Mouse (Mus musculus): ENCODE results near the gene Ctf1.
A peak's percentile ranks its signal among the peaks of the same experiment; 100 is the strongest.

The Ctf1 gene

GRCm38 (mm10) chr7:127712461-127713385 lies at the start of gene Ctf1:
Ctf1 (plus strand) TSS chr7:127712736.
- peak; percentile 78 for DNase-seq

DNA sequence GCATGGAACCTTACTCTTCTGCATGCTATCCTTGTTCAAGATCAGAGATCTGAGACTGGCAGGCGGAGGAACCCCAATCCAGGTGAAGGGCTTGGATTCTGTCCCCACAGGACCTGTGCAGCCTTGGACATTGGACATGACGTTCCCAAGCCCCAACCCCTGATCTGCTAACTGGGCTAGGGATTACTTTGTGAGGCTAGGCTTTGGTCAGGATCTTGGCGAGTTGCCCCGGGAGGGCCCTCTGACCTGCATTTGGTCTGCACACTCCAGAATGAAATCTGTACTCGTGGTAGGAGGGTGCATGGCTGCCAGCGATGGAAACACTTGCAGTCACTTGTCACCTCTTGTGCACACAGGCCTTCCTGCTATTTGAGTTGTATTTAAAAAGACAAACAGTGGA lies 49.6 kb upstream of the Ctf1 start:
- DNase-seq = no peak

DNA sequence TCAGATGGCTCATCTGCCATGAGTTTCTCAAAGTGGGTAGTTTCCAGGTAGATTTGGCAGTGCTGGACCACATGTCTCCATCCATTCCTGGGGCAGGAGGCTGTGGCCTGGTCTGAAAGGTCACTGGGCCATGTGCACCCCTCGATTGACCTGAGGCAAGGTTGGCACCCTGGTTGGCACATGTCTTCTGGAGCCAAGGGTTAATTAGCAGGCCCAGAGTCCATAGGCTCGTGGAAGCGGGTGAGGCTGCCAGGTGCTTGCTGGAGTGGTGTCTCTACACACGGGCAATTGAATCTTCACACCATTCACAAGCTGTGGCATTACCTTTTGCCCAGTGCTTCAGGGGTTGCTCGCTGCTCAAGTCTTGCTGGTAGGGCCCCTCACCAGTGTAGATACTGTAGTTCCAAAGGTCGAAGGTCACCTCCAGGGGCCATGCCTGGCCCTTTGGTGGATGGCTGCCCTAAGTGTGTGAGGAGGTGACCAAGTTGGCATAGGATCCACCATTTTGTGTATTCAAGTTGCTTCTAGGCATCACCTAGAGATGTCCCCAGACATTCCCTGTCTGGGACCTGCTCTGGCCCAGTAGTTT lies 46.4 kb upstream of the Ctf1 start:
- DNase-seq = no peak

GRCm38 (mm10) chr7:127666679-127667078 lies 45.9 kb upstream of the Ctf1 start:
- no peak for DNase-seq

DNA sequence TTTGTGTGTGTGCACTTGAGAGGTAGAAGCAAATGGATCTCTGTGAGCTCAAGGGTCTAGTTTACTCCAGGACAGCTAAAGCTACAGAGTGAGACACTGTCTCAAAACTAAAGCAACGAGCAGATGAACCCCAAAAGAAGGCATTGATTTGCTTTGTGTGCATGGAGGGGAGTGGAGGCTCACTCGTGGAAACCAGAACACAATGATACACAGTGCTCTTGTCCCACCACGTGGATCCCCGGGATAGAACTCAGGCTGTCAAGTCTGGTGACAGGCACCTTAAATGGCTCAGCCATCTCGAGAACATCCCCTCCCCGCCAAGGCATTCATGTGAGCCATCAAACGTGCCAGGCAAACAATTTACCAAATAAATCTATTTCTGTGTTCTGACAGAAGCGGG lies 45.4 kb upstream of the Ctf1 start:
- no peak for DNase-seq

DNA sequence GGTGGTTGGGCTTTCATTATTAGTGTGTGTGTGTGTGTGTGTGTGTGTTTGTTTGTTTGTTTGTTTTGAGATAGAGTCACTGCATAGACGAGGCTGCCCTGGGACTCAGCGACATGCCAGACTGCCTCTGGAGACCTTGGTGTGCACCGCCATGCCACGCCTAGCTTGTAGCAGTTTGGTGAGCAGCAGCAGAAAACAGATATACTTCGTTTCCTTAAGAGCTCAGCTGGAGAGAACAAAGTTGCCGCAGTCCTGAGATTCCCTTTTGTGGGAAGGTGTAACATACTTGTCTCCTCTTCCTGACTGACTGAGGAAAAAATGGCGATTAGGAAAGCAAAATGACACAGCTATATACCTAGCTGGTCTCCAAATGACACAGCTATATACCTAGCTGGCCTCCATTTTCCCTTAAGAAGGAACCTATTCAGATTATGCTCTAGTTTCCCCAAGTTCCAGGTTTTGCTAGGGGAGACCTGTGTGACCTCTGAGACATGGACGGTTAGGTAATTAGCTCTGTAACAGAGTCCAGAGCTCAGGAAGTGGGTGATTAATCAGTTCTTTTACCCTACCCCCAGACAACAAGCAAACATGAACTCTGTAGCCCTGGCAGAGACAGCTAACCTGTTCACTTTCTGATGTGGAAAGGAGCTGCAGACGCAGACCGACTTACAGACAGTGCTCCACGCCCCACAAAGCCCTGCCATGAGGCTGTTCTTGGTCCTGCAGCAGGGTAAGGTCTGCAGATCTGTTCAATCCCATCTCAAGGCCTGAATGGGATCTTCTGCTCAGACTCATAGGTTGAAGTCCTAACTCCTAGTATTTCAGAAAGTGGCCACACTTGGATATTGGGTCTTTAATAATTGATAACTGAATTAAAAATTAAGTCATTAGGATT lies 40.4 kb upstream of the Ctf1 start:
- DNase-seq = no peak

DNA sequence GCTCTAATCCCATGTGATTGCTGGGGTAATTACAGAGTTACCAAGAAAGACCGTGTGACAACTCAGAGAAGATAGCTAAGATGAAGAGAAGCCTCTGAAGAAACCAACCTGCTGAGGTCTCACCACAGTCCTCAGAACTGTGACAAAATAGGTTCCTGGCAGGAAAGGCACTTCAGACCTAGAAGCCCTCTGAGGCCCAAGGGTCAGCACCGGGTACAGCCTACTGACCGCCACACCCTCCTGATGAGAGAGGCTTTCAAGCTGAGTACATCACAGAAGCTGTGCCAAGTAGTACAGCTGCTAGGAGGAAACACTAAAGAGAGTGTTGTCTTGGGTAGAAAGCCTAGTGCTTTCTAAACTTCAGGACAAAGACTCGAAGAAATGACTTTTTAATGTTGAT lies 39.8 kb upstream of the Ctf1 start:
- no peak for DNase-seq

- DNase-seq = peak; percentile 79
Observed at GRCm38 (mm10) chr7:127674977-127675376, 37.6 kb upstream of the Ctf1 start.

- no peak for DNase-seq
Observed at GRCm38 (mm10) chr7:127675391-127675811, 37.1 kb upstream of the Ctf1 start.

- no peak for DNase-seq
Observed at GRCm38 (mm10) chr7:127677077-127677476, 35.5 kb upstream of the Ctf1 start.

DNA sequence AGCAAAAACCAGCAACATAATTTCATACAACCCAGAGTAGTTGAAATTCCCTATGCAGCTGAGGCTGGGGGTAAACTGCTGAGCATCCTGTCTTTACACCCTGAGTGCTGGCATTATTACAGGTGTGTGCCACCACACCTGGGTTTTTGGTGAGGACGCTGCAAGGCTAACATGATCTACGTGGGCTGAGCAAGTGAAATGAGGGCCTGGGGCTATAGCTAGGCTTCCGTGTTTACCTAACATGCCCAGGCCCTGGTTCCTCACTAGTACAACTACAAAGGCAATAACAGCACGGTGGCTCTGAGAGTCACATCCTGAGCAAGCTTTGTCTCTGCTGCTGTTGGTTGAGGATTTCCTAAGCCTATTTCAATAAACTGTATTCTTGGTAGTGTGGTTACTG lies 34.9 kb upstream of the Ctf1 start:
- no peak for DNase-seq

DNA sequence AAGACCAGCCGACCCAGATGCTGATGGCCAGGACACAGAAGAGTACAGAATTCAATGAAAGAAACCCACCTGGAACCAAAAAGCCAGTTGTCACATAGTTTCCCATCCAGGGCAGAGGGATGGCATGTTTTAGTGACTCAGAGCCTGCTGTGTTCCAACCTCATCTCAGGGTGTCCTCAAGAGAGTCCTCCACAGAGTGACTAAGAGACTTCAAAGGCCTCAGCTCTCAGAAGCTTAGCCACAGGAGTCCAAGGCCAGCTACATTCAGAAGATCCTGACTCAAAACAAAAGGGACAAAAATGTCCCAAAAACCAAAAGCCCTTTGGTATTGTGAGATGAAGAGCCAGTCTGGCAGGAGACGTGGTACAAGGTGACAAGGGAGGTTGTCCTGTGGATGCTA lies 33.7 kb upstream of the Ctf1 start:
- no peak for DNase-seq

GRCm38 (mm10) chr7:127680541-127680940 lies 32.0 kb upstream of the Ctf1 start:
- no peak for DNase-seq

GRCm38 (mm10) chr7:127681888-127682553 lies 30.5 kb upstream of the Ctf1 start:
- DNase-seq = no peak

DNA sequence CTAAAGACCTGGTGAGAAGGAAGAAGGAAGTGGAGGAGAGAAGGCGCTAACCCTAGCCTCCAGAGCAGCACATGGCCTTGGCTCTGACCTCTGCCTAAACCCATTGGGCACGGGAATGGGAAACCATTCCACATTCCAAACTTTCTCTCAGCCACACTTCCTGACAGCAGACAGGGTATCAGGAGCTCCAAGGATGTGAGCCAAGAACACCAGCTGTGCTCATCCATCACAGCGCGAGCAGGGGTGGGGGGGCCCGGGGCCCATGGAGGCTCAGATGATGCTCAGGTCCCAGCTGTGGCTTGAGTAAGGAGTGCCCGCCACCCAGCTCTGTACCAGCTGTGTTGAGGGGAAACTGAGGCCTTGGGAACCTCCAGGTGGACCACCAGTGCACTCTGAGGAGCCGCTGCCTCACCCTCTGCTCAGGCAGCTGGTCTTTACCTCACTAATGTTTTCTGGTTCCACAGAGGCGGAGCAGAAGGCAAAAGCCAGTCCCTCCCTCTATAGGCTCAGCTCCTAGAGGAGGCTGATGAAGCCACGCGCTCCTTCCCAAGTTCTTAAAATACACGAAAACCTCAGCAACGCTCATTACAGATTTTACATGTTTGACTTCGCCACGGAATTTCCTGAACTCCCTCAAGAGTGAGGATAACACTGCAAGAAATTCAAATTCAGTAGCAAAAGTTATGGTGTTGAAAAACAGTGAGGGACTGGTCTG lies 27.1 kb upstream of the Ctf1 start:
- DNase-seq = no peak

GRCm38 (mm10) chr7:127686740-127687449 lies 25.6 kb upstream of the Ctf1 start:
- no peak for DNase-seq

GRCm38 (mm10) chr7:127688935-127689334 lies 23.6 kb upstream of the Ctf1 start:
- DNase-seq = no peak

- DNase-seq = no peak
Observed at GRCm38 (mm10) chr7:127689626-127690280, 22.8 kb upstream of the Ctf1 start.

DNA sequence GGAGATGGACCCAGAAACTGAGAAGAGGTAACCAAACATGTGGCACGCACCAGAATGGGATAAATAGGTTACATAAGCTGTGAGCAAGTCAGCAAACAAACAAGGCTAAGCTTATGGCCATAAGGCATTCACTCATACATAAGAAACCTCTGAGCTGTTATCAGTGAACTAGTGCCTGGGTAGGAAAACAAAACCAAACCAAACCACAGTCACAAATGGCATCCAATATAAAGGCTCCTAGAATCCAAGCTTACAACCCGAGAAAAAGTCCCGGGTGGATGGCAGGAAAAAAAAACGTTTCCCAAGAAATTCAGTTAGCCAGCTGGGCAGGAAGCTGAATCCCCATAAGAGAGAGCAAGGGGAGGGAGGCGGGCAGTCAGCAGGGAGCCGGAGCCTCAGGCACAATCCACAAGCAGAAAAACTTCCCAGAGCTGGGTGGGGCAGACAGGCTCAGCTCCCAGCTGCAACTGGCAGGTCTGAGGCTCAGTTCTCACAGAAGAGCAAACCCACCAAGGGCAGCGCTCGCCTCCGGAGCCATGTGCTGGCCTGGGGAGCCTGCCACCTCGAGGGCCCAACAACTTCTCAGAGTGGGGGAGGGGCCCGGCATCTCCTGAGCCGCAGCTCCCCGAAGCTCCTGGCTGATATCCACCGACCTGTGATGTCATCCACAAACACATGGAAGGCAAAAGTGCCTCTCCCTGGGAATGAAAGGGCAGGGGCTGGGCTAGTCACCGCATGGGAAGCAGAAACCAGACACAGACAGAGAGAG lies 21.1 kb upstream of the Ctf1 start:
- peak; percentile 77 for DNase-seq

DNA sequence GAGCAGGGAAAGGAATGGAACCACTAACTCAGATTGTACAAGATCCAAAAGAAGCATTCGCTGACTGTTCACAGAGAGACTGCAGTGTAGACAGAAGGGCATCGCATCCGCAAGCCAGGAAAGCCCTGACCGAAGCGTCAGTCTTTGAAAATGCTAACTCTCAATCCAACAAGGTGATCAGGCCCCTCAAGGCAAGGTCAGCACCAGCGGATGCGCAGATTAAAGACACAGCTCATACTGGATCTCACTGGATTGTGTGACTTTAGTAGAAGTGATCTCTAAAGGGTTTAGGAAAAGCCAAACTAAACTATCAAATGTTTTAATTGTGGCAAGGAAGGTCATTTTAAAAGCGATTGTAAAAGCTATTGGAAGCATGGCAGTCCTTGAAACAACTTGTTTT lies 19.2 kb upstream of the Ctf1 start:
- DNase-seq = no peak
